Mouse (Mus musculus): ENCODE measurements around the gene Fscn1.

The Fscn1 gene

GRCm38 (mm10) chr5:142973971-142974370, 13.8 kb downstream of the Fscn1 start:
- DNase-seq (ENCODE audit: low read depth, low spot score), result no peak

- DNase-seq (ENCODE audit: low read depth, low spot score), result no peak
These were observed 14.5 kb downstream of the Fscn1 start for GRCm38 (mm10) chr5:142974598-142975121.

DNA sequence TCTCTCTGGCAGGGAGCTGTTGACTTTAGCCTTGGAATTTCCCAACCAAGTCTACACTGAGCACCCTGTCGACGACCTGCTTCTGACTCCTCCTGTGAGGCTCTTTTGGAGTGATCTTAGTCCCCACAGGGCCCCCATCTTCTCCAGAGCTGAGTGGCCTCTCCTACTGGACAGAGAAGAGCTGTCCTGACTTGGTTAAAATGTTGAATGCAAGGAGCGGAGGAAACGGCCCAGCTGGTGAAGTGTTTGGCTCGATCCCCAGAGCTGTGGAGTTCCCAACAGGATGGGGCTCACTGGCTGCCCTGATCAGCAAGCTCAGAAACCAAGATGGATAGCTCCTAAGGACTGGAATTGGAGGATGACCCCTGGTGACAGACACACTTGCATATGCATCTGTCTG, 16.4 kb downstream of the Fscn1 start:
- DNase-seq (ENCODE audit: low read depth, low spot score), result no peak

DNA sequence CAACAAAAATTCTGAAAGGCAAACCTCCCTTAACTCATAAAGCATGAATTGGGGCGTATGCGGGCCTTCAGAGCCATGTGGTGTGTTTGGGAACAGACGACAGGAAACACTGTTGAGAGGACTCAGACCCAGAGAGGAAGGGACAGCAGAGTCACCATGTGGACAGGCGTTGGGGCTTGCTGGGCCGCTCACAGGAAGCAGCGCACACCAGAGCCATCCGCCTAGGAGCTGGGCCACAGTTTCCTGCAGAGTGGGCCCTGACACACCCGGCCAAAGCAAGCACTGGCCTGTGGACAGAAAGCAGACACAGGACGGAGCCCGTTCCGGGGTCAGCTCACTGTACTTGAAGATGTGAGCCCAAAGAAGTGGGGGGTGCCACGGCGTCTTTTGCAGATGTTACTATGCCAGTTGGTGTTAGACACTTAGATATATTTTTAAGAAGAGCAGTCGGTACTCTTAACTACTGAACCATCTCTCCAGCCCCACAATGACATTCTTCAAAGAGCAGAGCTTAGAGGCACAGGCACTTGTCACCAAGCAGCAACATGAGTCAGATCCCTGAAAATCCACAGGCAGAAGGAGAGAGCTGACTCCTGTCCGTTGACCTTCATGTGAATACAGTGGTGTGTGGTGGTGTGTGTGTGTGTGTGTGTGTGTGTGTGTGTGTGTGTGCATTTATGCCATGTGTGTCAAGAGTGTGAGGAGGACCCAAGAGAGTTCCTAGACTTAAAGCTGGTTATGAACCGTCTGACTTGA, 22.1 kb downstream of the Fscn1 start:
- no peak for DNase-seq (ENCODE audit: low read depth, low spot score)

DNA sequence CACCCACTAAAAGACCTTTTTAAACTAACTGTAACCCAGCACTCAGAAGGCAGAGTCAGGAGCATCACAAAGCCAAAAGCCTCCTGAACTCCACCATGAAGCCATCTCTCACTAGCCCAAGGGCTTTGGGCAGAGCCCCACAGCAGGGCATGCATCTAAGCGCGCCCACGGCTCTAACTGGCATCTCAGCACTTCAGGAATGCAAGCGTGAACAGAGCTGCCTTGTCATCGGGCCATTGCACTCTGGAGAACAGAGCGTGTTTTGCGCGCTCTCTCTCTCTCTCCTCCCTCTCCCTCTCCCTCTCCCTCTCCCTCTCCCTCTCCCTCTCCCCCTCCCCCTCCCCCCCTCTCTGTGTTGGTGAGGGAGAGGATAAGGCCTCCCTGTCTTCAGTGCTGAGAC, 23.0 kb downstream of the Fscn1 start:
- DNase-seq (ENCODE audit: low read depth, low spot score), result no peak

DNA sequence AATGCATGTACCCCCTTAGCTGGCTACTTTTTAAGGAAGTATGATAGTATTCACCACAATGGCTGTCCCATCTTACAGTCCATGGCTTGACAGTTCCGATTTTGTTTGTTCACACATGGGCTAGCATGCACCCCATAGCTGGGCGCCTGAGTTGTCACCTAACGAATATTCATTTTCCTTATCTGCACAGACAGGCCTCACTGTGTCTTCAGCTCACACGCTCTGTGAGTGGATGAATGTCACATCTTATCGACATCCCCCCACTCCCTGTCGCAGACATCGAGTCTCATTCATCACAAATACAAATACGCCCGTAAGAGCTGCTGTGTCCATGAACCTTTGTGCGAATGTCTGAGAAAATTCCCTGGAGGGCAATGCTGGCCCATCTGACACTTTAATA, 24.1 kb downstream of the Fscn1 start:
- DNase-seq (ENCODE audit: low read depth, low spot score), result no peak

DNA sequence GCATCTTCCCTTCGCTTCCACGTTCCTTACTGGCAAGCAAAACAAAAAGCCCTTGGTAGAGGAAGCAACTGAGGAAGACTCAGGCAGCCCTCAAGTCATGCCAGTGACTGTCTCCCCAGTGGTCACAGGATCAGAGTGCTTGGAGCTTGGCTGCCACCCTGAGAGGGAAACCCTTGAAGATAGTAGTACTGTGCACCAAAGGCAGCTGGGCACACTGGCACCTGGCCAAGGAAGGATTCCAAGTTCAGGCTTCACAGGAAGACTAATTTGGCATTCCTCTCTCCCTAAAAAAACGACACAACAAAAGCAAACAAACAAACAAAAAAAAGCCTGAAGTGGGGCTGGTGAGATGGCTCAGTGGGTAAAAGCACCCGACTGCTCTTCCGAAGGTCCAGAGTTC, 28.4 kb downstream of the Fscn1 start:
- DNase-seq (ENCODE audit: low read depth, low spot score), result no peak

GRCm38 (mm10) chr5:142989167-142989566, 29.0 kb downstream of the Fscn1 start:
- DNase-seq (ENCODE audit: low read depth, low spot score), result no peak

GRCm38 (mm10) chr5:142994746-142995145, 34.6 kb downstream of the Fscn1 start:
- DNase-seq (ENCODE audit: low read depth, low spot score), result no peak

GRCm38 (mm10) chr5:142997526-142997925, 37.4 kb downstream of the Fscn1 start:
- no peak for DNase-seq (ENCODE audit: low read depth, low spot score)

DNA sequence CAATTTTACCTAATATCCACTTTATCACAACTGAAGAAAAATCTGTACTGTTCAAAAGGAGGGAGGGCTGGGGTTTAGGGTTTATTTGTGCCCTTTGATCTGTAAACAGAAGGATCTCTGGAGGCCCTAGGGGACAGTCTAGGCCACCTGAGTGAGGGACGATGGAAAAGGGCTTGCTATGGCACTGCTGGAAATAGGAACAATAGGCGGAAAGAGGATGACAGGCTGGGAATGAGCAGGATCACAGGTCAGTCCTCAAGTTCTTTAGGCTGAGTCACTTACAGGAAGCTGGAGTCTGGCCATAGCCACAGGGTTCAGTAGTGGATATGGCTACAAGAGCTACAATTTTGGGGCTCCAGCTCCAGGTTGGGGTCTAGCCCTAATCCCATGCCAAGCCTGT, 38.0 kb downstream of the Fscn1 start:
- no peak for DNase-seq (ENCODE audit: low read depth, low spot score)

DNA sequence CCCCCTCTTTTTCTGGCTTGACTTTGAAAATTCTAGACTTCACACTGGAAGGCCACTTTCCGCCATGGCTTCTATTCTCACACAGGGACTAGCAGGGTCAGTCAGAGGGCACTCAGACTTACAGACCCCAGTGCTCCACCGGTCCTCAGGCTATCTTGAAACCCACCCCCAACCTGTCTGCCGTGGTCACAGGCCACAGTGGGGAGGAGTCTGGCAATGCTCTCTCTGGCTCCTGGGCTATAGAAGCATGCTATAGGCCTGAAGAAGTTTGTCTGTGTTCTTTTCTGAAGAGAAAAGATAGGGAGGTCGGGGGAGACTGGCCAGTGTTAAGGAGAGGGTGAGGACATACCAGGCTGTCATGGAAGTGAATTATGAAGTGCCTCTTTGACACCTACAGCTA, 39.9 kb downstream of the Fscn1 start:
- DNase-seq (ENCODE audit: low read depth, low spot score), result no peak

DNA sequence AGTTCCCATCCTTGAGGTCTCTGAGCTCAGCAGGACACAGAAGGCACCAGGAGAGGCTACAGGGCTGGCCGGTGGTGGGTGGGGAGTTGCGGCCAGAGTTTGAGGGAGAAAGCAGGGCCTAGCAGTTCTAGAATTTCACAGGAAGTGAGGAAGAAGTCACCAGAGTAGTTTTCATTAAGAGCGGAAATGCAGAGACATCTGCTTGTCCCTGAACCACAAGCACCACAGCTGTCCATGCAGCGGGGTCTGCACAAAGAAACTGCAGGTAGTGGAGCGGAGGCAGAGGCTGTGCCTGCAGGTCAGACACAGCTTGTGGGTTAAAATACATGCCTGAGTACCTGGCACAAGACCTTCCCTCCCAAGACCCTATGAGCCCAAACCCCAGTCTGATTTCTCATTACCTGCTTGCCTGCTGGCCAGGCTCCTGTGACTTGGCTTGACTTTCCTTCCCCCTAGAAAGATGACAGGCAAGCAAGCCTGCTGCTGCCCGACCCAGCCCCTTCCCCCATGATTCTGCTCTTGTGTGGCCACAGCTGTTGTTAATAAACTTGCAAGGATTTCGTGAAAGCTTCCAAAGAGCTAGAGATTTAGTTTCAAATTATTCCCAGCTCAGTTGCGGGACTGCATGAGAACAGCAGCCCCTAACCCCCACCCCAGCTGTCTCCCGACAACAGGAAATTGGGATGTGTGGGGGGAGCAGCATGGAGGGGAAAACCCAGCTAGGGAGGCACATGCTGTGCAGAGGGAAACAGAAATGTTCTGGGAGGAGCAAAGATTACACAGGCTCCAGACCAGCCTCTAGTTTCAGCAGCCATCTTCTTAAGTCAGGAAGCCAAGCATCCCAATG, 40.7 kb downstream of the Fscn1 start:
- peak; percentile 34 for DNase-seq (ENCODE audit: low read depth, low spot score)

- DNase-seq (ENCODE audit: low read depth, low spot score), result no peak
These were observed 49.2 kb downstream of the Fscn1 start for GRCm38 (mm10) chr5:143009383-143009782.

DNA sequence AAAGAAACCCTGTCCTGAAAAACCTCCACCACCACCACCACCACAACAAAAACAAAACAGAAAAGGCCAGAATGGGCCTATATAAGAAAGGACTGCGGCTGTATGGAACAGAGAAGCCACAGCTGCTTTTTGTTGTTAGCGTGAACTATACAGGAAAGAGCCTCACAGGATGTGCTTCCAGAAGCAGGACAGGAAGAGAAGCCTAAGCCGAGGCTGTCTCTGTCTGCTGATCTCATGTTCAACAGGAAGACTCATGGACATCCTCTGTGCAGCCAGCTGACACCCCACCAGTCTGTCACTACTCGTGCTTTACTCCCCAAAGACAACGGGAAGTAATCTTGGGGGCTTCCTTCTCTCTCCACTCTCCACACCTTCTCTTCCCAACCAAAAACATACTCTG, 57.3 kb downstream of the Fscn1 start:
- DNase-seq (ENCODE audit: low read depth, low spot score), result no peak

Measured in A20 (cell line).